Mouse (Mus musculus): ENCODE data around the gene Tmem59. TPM values are rescaled to one million over a fixed set of nuclear protein-coding genes. Genes with fewer than 3 reads are reported as not detected.
A peak's percentile ranks its signal among the peaks of the same experiment; 100 is the strongest.

Tmem59 gene
- polyA plus RNA-seq, 1 experiment from 2014 or later = 391 TPM

DNA sequence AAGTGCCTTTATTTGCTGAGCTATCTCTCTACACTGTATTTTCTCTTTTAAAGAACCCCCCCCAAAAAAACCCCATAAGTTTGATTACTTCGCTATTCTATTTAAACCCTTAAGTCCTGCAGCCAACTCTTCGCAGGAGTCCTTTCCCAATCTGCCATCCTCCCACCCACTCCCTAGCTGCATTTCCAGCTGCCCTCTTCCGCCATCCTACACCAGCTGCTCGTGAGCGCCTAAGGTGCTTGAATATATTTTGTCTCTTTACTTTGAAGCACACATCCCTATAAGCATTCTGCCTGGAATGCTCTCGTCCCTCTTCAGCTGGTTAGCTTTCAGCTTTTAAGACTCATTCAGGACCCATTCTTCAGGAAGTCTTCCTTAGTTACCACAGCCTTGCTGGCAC lies 27.2 kb upstream of the Tmem59 start:
- Histone ChIP-seq H3K9ac (no peak overlapping the region), H3K27me3 (ENCODE audit: control insufficient read depth, insufficient read depth, low read length) (no peaks in the 10 kb centered on the region), H3K4me1 (replicated peaks; ENCODE audit: control insufficient read depth, insufficient read depth, low read length) (no peaks in the 10 kb centered on the region), H3K36me3 (replicated peaks; ENCODE audit: control insufficient read depth, insufficient read depth) (peaks cover 17% of the 10 kb centered on the region), H3K4me2 (replicated peaks) (no peak overlapping the region), H3K4me3 (replicated peaks; ENCODE audit: low read length) (no peak overlapping the region), H3K27ac (no peak overlapping the region), H3K9me3 (ENCODE audit: control insufficient read depth, low read length) (no peaks in the 10 kb centered on the region)
- DNase-seq (ENCODE audit: low spot score) = no peak
- 84% methylated on average over 6 of the region's 6 CpGs for WGBS
- no peak for ATAC-seq (ENCODE audit: low FRiP score)

DNA sequence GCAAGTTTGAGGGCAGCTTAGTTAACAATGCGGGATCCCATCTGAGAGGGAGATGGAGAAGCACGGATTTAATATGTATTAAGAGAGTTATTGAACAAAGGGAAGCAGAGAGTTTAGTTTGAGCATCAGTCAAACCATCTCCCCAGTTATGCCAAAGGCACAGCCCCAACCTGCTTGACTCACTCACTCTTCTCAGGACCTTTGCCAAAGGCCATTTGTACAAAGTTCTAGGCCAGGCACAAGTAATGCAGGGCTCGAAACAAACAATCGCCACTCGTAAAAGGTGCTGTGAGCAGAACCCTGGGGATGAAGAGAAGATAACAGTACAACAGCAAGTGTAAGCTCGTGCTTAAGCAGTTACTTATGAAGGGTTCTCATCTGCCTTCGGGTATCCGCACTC lies 25.6 kb upstream of the Tmem59 start:
- Histone ChIP-seq H3K4me3 (replicated peaks; ENCODE audit: low read length) (no peak overlapping the region), H3K4me1 (replicated peaks; ENCODE audit: control insufficient read depth, insufficient read depth, low read length) (no peaks in the 10 kb centered on the region), H3K9me3 (ENCODE audit: control insufficient read depth, low read length) (no peaks in the 10 kb centered on the region), H3K9ac (no peak overlapping the region), H3K36me3 (replicated peaks; ENCODE audit: control insufficient read depth, insufficient read depth) (peaks cover 5% of the 10 kb centered on the region), H3K4me2 (replicated peaks) (no peak overlapping the region), H3K27ac (no peak overlapping the region), H3K27me3 (ENCODE audit: control insufficient read depth, insufficient read depth, low read length) (no peaks in the 10 kb centered on the region)
- ATAC-seq (ENCODE audit: low FRiP score) = no peak
- no peak for DNase-seq (ENCODE audit: low spot score)
- WGBS = 82% methylated on average over 8 of the region's 8 CpGs

- H3K4me3 ChIP-seq (replicated peaks; ENCODE audit: low read length) = no peak overlapping the region
- no peaks in the 10 kb centered on the region for H3K4me1 ChIP-seq (replicated peaks; ENCODE audit: control insufficient read depth, insufficient read depth, low read length)
- no peak overlapping the region for H3K9ac ChIP-seq
- H3K36me3 ChIP-seq (replicated peaks; ENCODE audit: control insufficient read depth, insufficient read depth) = peaks cover 8% of the 10 kb centered on the region
- no peaks in the 10 kb centered on the region for H3K9me3 ChIP-seq (ENCODE audit: control insufficient read depth, low read length)
- DNase-seq (ENCODE audit: low spot score) = no peak
- no peak for ATAC-seq (ENCODE audit: low FRiP score)
- H3K27me3 ChIP-seq (ENCODE audit: control insufficient read depth, insufficient read depth, low read length) = no peaks in the 10 kb centered on the region
- no peak overlapping the region for H3K4me2 ChIP-seq (replicated peaks)
- no peak overlapping the region for H3K27ac ChIP-seq
- WGBS = 85% methylated on average over 4 of the region's 4 CpGs
These were observed 21.2 kb upstream of the Tmem59 start for GRCm38 (mm10) chr4:107156983-107157401.

DNA sequence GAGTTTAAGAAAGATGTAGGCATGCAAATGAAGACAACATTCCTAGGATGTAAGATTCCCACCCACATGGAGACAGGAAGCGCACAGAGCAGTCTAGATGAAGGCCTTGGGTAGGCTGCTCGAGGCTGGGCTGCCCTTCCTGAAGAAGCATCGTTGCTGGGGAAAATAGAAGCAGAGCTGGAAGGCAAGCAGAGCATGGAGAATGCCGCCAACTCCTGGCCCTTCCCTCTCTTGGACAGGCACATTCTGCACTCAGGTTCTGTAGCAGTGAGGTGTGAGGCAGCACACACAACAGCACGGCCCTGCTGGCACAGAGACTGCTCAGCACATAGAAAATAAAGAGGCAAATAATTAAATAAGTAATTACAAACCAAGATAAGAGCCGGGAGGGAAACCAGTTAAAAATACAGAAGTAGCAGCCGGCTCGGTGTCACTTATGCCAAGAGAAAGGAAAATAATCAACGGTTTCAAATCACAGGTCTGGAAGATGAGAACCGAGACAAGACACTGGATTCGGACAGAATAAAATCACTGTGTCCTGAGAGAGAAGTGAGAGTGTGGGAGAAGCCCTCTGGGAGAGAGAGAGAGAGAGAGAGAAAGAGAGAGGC lies 18.9 kb upstream of the Tmem59 start:
- no peak for ATAC-seq (ENCODE audit: low FRiP score)
- WGBS = 94% methylated on average over 11 of the region's 11 CpGs

DNA sequence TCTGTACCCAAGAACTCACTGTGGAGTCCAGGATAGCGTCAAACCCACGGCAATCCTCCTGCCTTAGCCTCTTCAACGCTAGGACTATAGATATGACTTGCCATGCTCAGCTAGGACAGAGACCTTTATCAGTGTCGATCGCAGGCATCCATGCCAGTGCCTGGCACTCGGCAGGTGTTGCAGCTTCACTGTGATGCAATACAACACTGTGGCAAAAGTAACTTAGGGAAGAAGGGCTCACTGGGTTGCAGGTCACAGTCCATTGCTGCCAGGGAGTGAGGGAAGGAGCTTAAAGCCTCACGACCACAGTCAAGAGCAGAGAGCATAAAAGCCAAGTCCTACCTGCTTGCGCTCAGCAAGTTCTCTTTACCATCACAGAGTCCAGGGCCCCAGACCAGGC lies 18.0 kb upstream of the Tmem59 start:
- no peak overlapping the region for H3K9ac ChIP-seq
- 94% methylated on average over 8 of the region's 8 CpGs for WGBS
- H3K27me3 ChIP-seq (ENCODE audit: control insufficient read depth, insufficient read depth, low read length) = no peaks in the 10 kb centered on the region

More for the DNA sequence above, 18.9 kb upstream of the Tmem59 start:
- Histone ChIP-seq H3K4me3 (replicated peaks; ENCODE audit: low read length) (no peak overlapping the region), H3K9ac (no peak overlapping the region), H3K27me3 (ENCODE audit: control insufficient read depth, insufficient read depth, low read length) (no peaks in the 10 kb centered on the region), H3K4me1 (replicated peaks; ENCODE audit: control insufficient read depth, insufficient read depth, low read length) (no peaks in the 10 kb centered on the region), H3K4me2 (replicated peaks) (no peak overlapping the region), H3K9me3 (ENCODE audit: control insufficient read depth, low read length) (no peaks in the 10 kb centered on the region), H3K27ac (no peak overlapping the region), H3K36me3 (replicated peaks; ENCODE audit: control insufficient read depth, insufficient read depth) (peaks cover 9% of the 10 kb centered on the region)
- no peak for DNase-seq (ENCODE audit: low spot score)

GRCm38 (mm10) chr4:107163341-107163740 lies 14.9 kb upstream of the Tmem59 start:
- no peak overlapping the region for H3K4me3 ChIP-seq (replicated peaks; ENCODE audit: low read length)
- DNase-seq (ENCODE audit: low spot score) = no peak
- H3K36me3 ChIP-seq (replicated peaks; ENCODE audit: control insufficient read depth, insufficient read depth) = peaks cover 24% of the 10 kb centered on the region

More for the DNA sequence above, 18.0 kb upstream of the Tmem59 start:
- Histone ChIP-seq H3K4me2 (replicated peaks) (no peak overlapping the region), H3K9me3 (ENCODE audit: control insufficient read depth, low read length) (no peaks in the 10 kb centered on the region), H3K27ac (no peak overlapping the region), H3K4me1 (replicated peaks; ENCODE audit: control insufficient read depth, insufficient read depth, low read length) (no peaks in the 10 kb centered on the region), H3K4me3 (replicated peaks; ENCODE audit: low read length) (no peak overlapping the region), H3K36me3 (replicated peaks; ENCODE audit: control insufficient read depth, insufficient read depth) (peaks cover 17% of the 10 kb centered on the region)
- ATAC-seq (ENCODE audit: low FRiP score) = no peak
- DNase-seq (ENCODE audit: low spot score) = no peak

DNA sequence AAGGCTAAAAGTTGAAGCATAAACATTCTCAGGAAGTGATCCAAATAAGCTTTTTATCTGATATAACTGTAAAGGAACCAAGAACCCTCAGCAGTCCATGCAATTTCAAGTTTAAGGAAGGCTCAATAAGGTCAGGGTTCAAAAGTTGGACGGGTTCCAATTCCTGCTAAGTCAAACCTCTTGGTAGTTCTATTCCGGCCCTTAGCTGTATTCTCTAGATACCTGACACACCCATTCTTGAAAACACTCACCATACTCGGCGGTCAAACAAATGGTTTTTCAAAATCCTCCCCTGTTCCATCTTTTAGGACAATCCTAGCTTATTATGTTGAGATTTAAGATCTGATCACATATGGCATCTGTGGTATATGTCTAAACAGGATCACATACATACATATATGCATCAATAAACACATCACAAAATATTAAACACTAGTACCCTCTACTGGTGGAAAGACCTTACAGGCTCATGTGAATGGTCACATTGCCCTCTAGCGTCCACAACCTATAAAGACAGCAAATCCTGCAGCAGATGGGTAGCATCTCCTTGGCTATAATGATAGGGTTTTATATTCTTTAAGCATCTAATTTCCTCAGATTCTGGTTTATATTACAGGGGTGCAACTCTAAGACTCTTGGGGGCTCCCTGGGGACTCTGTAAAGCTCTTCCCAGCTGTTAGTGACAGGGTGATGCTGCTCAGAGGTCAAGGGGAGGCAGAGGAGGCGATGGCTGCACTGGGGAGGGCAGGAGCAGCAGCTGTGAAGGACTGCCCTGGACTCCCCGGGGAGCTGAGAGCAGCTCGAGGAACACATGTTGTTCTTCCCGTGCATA lies 14.2 kb upstream of the Tmem59 start:
- Histone ChIP-seq H3K4me1 (replicated peaks; ENCODE audit: control insufficient read depth, insufficient read depth, low read length) (no peaks in the 10 kb centered on the region), H3K4me2 (replicated peaks) (no peak overlapping the region), H3K27me3 (ENCODE audit: control insufficient read depth, insufficient read depth, low read length) (no peaks in the 10 kb centered on the region), H3K4me3 (replicated peaks; ENCODE audit: low read length) (no peak overlapping the region), H3K36me3 (replicated peaks; ENCODE audit: control insufficient read depth, insufficient read depth) (peaks cover 23% of the 10 kb centered on the region), H3K9ac (no peak overlapping the region), H3K27ac (no peak overlapping the region), H3K9me3 (ENCODE audit: control insufficient read depth, low read length) (no peaks in the 10 kb centered on the region)
- ATAC-seq (ENCODE audit: low FRiP score) (peak; percentile 55), DNase-seq (ENCODE audit: low spot score) (peak; percentile 86)
- WGBS = 32% methylated on average over 9 of the region's 9 CpGs

More at GRCm38 (mm10) chr4:107163341-107163740, 14.9 kb upstream of the Tmem59 start:
- ATAC-seq (ENCODE audit: low FRiP score) = no peak
- Histone ChIP-seq H3K27me3 (ENCODE audit: control insufficient read depth, insufficient read depth, low read length) (no peaks in the 10 kb centered on the region), H3K9ac (no peak overlapping the region), H3K27ac (no peak overlapping the region), H3K4me1 (replicated peaks; ENCODE audit: control insufficient read depth, insufficient read depth, low read length) (no peaks in the 10 kb centered on the region), H3K4me2 (replicated peaks) (no peak overlapping the region), H3K9me3 (ENCODE audit: control insufficient read depth, low read length) (no peaks in the 10 kb centered on the region)
- WGBS = 90% methylated on average over 10 of the region's 10 CpGs

DNA sequence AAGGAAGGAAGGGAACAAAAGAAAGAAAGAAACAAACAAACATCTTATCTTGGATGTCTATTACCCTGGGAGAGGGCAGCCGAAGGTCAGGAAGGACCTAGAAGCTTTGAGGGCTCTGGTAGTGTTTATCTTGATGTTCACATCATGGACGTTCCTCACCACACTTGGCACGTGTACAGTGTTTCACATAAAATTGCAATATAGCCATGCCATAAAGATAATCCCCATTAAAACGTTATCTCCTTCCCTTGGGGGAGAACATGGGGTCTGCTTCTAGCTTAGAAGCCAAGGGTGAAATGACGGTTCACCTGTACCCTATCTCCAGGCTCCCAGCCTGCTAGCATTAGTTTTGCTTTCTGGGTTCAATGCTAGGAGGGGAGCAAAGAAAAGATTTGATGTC lies 11.5 kb upstream of the Tmem59 start:
- Histone ChIP-seq H3K4me1 (replicated peaks; ENCODE audit: control insufficient read depth, insufficient read depth, low read length) (no peaks in the 10 kb centered on the region), H3K9me3 (ENCODE audit: control insufficient read depth, low read length) (no peaks in the 10 kb centered on the region), H3K27ac (no peak overlapping the region), H3K27me3 (ENCODE audit: control insufficient read depth, insufficient read depth, low read length) (no peaks in the 10 kb centered on the region), H3K4me2 (replicated peaks) (no peak overlapping the region), H3K36me3 (replicated peaks; ENCODE audit: control insufficient read depth, insufficient read depth) (peaks cover 24% of the 10 kb centered on the region; the same call in 1 of the 2 replicates), H3K9ac (no peak overlapping the region), H3K4me3 (replicated peaks; ENCODE audit: low read length) (no peak overlapping the region)
- WGBS = 90% methylated on average over 5 of the region's 5 CpGs
- DNase-seq (ENCODE audit: low spot score) (no peak), ATAC-seq (ENCODE audit: low FRiP score) (no peak)

GRCm38 (mm10) chr4:107167798-107168197 lies 10.4 kb upstream of the Tmem59 start:
- H3K9ac ChIP-seq = no peak overlapping the region
- WGBS = 91% methylated on average over 5 of the region's 5 CpGs
- no peak for DNase-seq (ENCODE audit: low spot score)
- no peaks in the 10 kb centered on the region for H3K27me3 ChIP-seq (ENCODE audit: control insufficient read depth, insufficient read depth, low read length)
- H3K36me3 ChIP-seq (replicated peaks; ENCODE audit: control insufficient read depth, insufficient read depth) = peaks cover 32% of the 10 kb centered on the region
- H3K9me3 ChIP-seq (ENCODE audit: control insufficient read depth, low read length) = no peaks in the 10 kb centered on the region
- H3K27ac ChIP-seq = no peak overlapping the region
- H3K4me1 ChIP-seq (replicated peaks; ENCODE audit: control insufficient read depth, insufficient read depth, low read length) = no peaks in the 10 kb centered on the region
- H3K4me3 ChIP-seq (replicated peaks; ENCODE audit: low read length) = no peak overlapping the region
- ATAC-seq (ENCODE audit: low FRiP score) = no peak
- no peak overlapping the region for H3K4me2 ChIP-seq (replicated peaks)
